Mouse (Mus musculus) hindlimb bud, embryonic 11.5 days (tissue): ENCODE measurements around the gene Heca.
"Not testable (repeated sequence)": the region's sequence is repeated elsewhere in the genome, so short reads cannot be mapped to it uniquely, and the experiment has no call there.

Source experiments
- DNase-seq: peaks from one replicate; pipeline ENCODE4 v3.0.0-alpha.2; 2012; ENCODE audit warnings: low read depth, low spot score; ENCODE audit errors: extremely low spot score

The Heca gene

DNA sequence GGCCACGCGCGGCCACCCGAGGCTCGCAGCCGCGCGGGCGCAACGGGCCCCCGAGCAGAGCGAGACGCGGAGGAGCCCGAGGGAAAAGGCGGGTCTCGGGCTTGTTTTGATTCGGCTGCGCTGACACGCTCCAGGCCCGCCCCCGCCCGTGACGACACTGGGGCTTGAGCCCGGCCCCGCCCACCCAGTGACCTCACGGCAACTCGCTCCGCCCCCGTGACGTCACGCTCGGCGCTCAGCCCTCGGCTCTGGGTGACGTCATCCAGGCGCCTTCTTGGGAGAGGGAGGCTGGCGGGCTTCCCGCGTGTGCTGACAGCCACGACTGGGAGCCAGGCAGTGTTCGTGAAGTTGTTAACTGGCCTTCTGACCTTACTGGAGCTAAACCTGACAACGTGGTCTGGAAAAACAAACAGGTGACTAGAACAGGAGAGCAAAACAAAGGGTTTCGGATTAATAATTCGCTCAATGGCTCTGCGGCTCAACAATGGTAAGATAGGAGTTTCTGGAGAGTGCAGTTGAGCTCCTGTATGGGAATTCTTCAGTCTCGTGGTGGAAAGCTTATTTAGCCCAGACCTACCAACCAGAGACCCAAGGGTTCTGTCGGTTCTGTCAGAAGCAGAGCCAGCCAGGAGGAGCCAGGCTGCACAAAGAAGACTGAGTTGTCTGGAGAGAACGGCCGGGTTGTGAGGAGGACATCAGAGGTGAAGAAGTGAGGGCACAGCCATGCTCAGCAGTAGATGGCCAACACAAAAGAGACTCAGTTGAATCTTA lies at the start of gene Heca:
TSS of gene Heca (minus strand) at position 108 of the 771 bp plus-strand sequence.
- DNase-seq = peak; percentile 70

DNA sequence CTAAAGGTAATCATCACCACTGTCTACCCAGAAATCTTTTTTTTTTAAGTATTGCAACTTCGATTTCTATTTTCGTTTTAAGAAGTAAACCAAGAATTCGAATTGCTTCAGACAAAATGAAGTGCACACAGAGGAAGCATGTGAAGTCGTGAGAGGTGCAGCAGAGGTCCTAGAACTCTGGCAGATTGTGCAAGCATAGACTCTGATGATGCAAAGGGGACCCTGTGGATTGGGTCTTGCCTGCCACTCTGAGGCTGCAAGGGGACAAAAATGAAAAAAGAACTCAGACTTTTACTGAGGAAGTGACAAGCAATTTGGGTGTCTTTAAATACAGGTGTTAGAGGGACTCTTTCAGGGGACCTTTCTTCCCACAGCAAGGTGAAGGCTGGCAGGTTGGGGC lies 42.7 kb upstream of the Heca start:
- no peak for DNase-seq

- DNase-seq = no peak
Observed at GRCm38 (mm10) chr10:17989136-17989535, 41.3 kb upstream of the Heca start.

GRCm38 (mm10) chr10:17987823-17988423 lies 40.1 kb upstream of the Heca start:
- no peak for DNase-seq

DNA sequence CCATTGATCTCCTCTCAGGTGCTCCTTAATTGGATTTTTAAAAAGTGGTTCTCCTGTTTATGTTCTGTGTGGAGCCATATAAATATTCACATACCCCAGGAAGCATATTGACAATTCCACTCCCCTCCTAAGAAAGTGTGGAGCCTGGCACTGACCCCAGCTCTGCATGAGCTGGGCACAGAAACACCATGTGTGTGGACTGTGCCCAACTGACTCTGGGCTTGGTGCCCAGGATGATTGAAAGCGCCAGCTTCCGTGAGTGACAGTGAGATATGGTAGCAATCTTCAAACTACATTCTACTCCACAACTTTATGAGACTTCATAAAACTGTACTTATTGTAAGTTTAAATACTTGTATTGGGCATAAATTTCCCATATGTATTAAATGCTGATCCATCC lies 35.4 kb upstream of the Heca start:
- DNase-seq = no peak

DNA sequence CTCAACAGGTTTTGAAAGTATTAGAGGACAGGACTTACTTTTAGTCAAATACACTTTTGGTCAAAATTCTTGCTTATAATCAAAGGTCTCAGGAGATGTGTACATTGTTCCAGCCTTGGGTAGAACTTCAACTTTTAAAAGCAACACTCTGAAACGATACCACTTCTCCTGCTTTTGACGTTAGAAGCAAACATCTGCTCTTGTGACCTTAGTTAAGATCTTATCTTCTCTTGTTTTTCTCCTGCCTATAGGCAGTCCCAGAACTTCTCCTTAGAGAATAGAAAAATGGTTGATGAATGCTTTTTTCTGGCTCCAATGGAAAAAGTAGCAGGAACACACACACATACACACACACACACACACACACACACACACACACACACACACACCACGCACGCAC lies 18.2 kb upstream of the Heca start:
- DNase-seq = no peak

GRCm38 (mm10) chr10:17950761-17951160 lies 2.9 kb upstream of the Heca start:
- DNase-seq = no peak

GRCm38 (mm10) chr10:17947175-17947906 lies 526 bp downstream of the Heca start:
- no peak for DNase-seq

DNA sequence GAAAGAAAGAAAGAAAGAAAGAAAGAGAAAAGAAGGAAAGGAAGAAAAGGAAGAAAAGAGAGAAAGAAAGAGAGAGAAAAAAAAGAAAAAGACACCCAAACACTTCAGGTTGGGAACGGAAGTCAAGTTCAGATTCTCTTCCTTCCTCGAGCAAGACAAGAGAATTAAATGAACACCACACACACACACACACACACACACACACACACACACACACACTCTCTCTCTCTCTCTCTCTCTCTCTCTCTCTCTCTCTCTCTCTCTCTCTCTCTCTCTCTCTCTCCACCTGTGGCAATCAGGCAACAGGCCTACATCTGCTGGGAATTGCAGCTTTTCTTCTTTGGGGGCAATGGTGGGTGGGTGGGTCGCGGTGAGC lies 1.1 kb downstream of the Heca start:
- DNase-seq = not testable (repeated sequence)

DNA sequence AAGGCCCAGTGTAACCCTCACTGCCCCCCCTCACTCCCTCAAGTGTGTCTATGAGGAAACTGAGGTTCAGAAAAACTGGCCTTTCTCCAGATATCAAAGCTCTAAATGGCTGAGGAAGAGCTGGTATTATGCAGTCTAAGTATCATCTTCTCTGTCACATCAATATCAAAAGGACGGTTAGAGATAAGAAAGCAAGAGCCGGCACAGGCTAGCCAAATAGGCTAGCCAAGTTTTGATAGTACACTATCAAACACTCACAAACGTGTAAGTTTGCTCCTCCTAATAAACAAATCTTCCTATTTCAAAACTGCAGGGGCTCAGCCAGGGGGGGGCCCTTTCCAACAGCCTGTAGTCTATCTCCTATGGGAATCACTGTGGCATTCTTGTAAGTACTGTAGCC lies 1.8 kb downstream of the Heca start:
- DNase-seq = no peak

DNA sequence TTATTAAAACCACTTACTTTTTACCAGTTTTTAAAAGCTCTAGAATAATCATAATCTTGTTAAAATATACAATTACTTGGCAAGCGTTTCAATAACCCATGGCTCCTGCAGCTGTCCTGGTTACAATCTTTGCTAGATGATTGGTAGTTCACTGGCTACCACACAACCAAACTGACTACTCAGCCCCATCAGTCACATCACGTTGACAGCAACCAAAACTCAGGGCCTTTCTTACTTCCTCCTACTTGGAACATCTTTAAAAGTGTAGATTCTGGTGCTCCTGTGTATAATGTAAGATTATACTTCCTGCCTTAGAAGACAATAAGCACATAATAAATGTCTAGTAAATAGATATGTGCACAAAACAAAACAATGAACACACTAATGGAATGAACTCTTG lies 14.2 kb downstream of the Heca start:
- no peak for DNase-seq

- DNase-seq = no peak
Observed at GRCm38 (mm10) chr10:17932131-17932530, 15.7 kb downstream of the Heca start.

DNA sequence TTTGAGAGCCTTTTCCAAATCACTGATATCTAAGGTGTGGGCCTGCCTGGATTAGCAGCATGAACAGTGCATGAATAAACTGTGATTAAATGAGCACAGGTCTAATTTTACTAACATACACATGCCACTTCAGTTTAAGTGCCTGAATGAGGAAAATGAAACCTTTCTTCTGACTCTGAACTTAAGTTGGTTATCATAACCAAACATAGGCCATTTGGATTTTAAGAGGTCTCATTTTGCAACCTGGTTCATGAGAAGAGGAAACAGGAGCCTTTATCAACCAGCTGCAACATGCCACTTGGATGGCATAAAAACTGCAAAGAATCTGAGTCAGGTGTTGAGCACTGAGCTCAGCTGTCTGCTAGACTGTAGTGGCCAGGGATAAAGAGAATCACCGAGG lies 16.7 kb downstream of the Heca start:
- DNase-seq = no peak

GRCm38 (mm10) chr10:17930445-17931083 lies 17.3 kb downstream of the Heca start:
- no peak for DNase-seq

- no peak for DNase-seq
Observed at GRCm38 (mm10) chr10:17925200-17925599, 22.7 kb downstream of the Heca start.

DNA sequence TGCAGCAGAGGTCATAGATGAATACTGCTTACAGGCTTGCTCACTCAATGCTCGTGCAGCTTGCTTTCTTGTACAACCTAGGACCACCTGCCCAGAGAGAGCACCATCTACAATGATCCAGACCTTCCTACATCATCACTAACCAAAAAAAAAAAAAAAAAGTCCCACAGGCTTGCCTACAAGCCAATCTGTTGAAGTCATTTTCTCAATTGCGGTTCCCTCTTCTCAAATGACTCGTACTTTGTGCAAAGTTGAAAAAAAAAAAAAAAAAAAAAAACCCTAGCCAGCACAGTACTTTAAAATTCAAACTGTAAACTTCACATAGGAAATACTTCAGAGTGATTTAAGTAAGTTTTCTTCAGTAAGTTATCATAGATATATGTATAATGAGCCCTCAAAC lies 23.7 kb downstream of the Heca start:
- no peak for DNase-seq

DNA sequence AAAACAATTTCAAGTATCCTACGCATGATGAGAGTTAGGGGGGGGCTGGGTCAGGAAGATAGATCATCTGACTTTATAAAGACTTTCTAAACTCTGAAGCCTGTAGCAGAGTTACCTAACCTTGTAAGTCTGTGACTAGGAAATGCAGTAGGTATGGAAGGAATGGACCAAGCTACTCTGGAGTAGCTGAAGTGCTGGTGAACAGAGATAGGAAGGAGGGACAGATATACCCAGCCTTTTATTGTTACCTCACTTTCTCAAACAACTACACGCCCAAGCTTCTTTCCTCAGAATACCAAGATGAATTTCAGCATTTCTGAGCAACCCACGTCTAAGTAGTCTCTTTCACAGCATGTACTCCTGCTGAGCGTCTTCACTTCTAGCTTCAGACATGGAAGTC lies 26.5 kb downstream of the Heca start:
- no peak for DNase-seq

- no peak for DNase-seq
Observed at GRCm38 (mm10) chr10:17919971-17920370, 27.9 kb downstream of the Heca start.

- no peak for DNase-seq
Observed at GRCm38 (mm10) chr10:17919032-17919431, 28.8 kb downstream of the Heca start.

DNA sequence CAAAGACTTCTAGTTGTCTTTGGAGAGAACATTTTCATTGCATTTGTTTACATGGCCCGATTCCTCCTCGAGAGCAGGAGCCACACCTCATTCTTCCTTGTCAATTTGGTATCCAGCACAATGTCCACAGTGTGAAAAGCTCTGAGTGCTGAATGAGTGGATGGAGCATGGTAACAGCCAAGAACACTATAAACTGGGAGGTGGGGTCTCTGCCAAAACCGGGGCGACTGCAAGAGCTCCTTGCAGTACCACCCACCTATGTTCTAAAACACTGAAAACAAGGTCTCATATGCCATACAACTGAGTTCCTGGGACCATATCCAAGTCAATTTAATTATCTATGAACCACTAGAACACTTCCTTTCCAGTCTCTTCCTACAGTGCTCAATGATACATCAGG lies 39.1 kb downstream of the Heca start:
- no peak for DNase-seq

GRCm38 (mm10) chr10:17906405-17906804 lies 41.5 kb downstream of the Heca start:
- DNase-seq = not testable (repeated sequence)

DNA sequence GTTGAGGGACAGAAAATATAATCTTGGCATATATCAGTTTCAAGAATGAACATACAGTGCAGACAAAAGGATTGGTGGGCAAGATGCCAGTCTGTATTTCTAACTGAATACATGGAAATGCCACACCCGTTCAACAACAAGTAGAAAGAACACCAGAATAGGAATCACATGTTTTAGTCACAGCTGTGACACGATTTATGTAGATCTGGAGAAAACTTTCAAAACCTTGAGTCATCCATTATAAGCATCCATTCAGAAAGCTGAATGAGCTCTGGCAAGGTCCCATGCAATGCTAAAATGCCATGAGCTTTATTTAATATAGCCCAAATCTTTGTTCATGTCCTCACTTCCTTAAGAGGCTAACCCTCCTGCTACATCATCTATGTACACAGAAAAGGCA lies 44.4 kb downstream of the Heca start:
- DNase-seq = no peak
